Mouse (Mus musculus) testis, adult 2 months (tissue): ENCODE results near the gene Glo1.

Experiments used
- CTCF ChIP-seq: fragments of 200-500 bp; IDR thresholded peaks from 2 replicates; pipeline ENCODE4 v1.5.1; 2012; ENCODE audit warnings: low read depth, mild to moderate bottlenecking, inconsistent platforms, low read length, moderate library complexity; ENCODE audit not compliant: control insufficient read depth, insufficient read depth, insufficient replicate concordance
- POLR2A ChIP-seq: fragments of 200-500 bp; IDR thresholded peaks from 2 replicates; pipeline ENCODE4 v1.6.1; 2012; ENCODE audit warnings: low read depth, mild to moderate bottlenecking, inconsistent platforms, low read length, moderate library complexity; ENCODE audit not compliant: control insufficient read depth

GRCm38 (mm10) chr17:30568473-30568872 is 58.2 kb downstream of the Glo1 start:
- TF ChIP-seq POLR2A, result no peak
- no peak for TF ChIP-seq CTCF
